Mouse (Mus musculus): ENCODE results near the gene Olfr988. TPM values are rescaled to one million over a fixed set of nuclear protein-coding genes. Genes with fewer than 3 reads are reported as not detected.
"Not testable (repeated sequence)": the region's sequence is repeated elsewhere in the genome, so short reads cannot be mapped to it uniquely, and the experiment has no call there.

Olfr988 gene
- not detected in 2 replicates for polyA plus RNA-seq (2012; ENCODE audit: insufficient read depth, low replicate concordance)

- H3K4me1 ChIP-seq; H3K36me3 ChIP-seq (replicated peaks; ENCODE audit: low read length); H3K9me3 ChIP-seq; H3K4me3 ChIP-seq (replicated peaks); H3K27me3 ChIP-seq (replicated peaks): not testable (repeated sequence)
Measured at GRCm38 (mm10) chr2:85363127-85363526, at the start of gene Olfr988. Gene Olfr988 (minus strand): TSS chr2:85363227.

GRCm38 (mm10) chr2:85409369-85409768 lies 46.3 kb upstream of the Olfr988 start, which contains the start of gene Olfr992:
Gene Olfr992 (minus strand): TSS chr2:85409469.
- H3K36me3 ChIP-seq (replicated peaks; ENCODE audit: low read length) = no peaks in the 10 kb centered on the region
- H3K9me3 ChIP-seq = no peaks in the 10 kb centered on the region
- no peaks in the 10 kb centered on the region for H3K4me1 ChIP-seq
- no peak within 1 kb of the TSS for H3K4me3 ChIP-seq (replicated peaks)
- TF ChIP-seq GATA1 (IDR thresholded peaks at IDR 0.05; ENCODE audit: borderline replicate concordance, low read length) (no peak), FLI1 (IDR thresholded peaks at IDR 0.05; ENCODE audit: low read length) (no peak)
- no peaks in the 10 kb centered on the region for H3K27me3 ChIP-seq (replicated peaks)

GRCm38 (mm10) chr2:85339972-85340371 lies 23.1 kb downstream of the Olfr988 start:
- TF ChIP-seq FLI1 (IDR thresholded peaks at IDR 0.05; ENCODE audit: low read length) = no peak
- no peak for TF ChIP-seq GATA1 (IDR thresholded peaks at IDR 0.05; ENCODE audit: borderline replicate concordance, low read length)
- Histone ChIP-seq H3K9me3 (no peaks in the 10 kb centered on the region), H3K36me3 (replicated peaks; ENCODE audit: low read length) (no peaks in the 10 kb centered on the region), H3K4me1 (no peaks in the 10 kb centered on the region), H3K27me3 (replicated peaks) (no peaks in the 10 kb centered on the region), H3K4me3 (replicated peaks) (no peak overlapping the region)

GRCm38 (mm10) chr2:85339215-85339614 lies 23.8 kb downstream of the Olfr988 start, which contains the start of gene Olfr987:
Gene Olfr987 (minus strand): TSS chr2:85339315.
- not testable (repeated sequence) for H3K4me3 ChIP-seq (replicated peaks); H3K9me3 ChIP-seq; H3K36me3 ChIP-seq (replicated peaks; ENCODE audit: low read length); H3K4me1 ChIP-seq; H3K27me3 ChIP-seq (replicated peaks)

GRCm38 (mm10) chr2:85319106-85319505 lies 43.9 kb downstream of the Olfr988 start:
- Histone ChIP-seq H3K9me3 (no peaks in the 10 kb centered on the region), H3K4me1 (no peaks in the 10 kb centered on the region), H3K4me3 (replicated peaks) (no peak overlapping the region), H3K36me3 (replicated peaks; ENCODE audit: low read length) (no peaks in the 10 kb centered on the region), H3K27me3 (replicated peaks) (no peaks in the 10 kb centered on the region)
- TF ChIP-seq FLI1 (IDR thresholded peaks at IDR 0.05; ENCODE audit: low read length) (no peak), GATA1 (IDR thresholded peaks at IDR 0.05; ENCODE audit: borderline replicate concordance, low read length) (no peak)

Other genes starting within 250 kb of the Olfr988 start
- gene Aplnr, start 227.0 kb downstream of the Olfr988 start, polyA plus RNA-seq (2012; ENCODE audit: insufficient read depth, low replicate concordance) = not detected in 2 replicates
- gene Lrrc55, start 166.0 kb downstream of the Olfr988 start, polyA plus RNA-seq (2012; ENCODE audit: insufficient read depth, low replicate concordance) = not detected in 2 replicates
- not detected in 2 replicates for gene Olfr987, start 23.9 kb downstream of the Olfr988 start, polyA plus RNA-seq (2012; ENCODE audit: insufficient read depth, low replicate concordance)
- gene Olfr992, start 46.2 kb upstream of the Olfr988 start, polyA plus RNA-seq (2012; ENCODE audit: insufficient read depth, low replicate concordance) = not detected in 2 replicates
- not detected in 2 replicates for gene Olfr993, start 51.6 kb upstream of the Olfr988 start, polyA plus RNA-seq (2012; ENCODE audit: insufficient read depth, low replicate concordance)
- not detected in 2 replicates for gene Olfr994, start 73.2 kb upstream of the Olfr988 start, polyA plus RNA-seq (2012; ENCODE audit: insufficient read depth, low replicate concordance)
- gene Olfr995, start 80.4 kb upstream of the Olfr988 start, polyA plus RNA-seq (2012; ENCODE audit: insufficient read depth, low replicate concordance) = not detected in 2 replicates
- not detected in 2 replicates for gene 4833423E24Rik, start 155.8 kb upstream of the Olfr988 start, polyA plus RNA-seq (2012; ENCODE audit: insufficient read depth, low replicate concordance)
- gene Olfr996, start 216.0 kb upstream of the Olfr988 start, polyA plus RNA-seq (2012; ENCODE audit: insufficient read depth, low replicate concordance) = not detected in 2 replicates
- gene Olfr998, start 225.7 kb upstream of the Olfr988 start, polyA plus RNA-seq (2012; ENCODE audit: insufficient read depth, low replicate concordance) = 3.0 TPM in 1 of 2 replicates, not detected in the other
- gene Olfr1000, start 248.7 kb upstream of the Olfr988 start, polyA plus RNA-seq (2012; ENCODE audit: insufficient read depth, low replicate concordance) = not detected in 2 replicates

All from megakaryocyte, embryonic 14.5 days (primary cell).